Mouse (Mus musculus) lung, postnatal 36 days (tissue): ENCODE measurements around the gene Agmat.
"Not testable (repeated sequence)": the region's sequence is repeated elsewhere in the genome, so short reads cannot be mapped to it uniquely, and the experiment has no call there.

Experiments
- DNase-seq: peaks from one replicate; pipeline ENCODE4 v3.0.0; 2022; ENCODE audit warnings: mixed read lengths

The Agmat gene

GRCm38 (mm10) chr4:141736856-141737255, 9.6 kb upstream of the Agmat start:
- peak; percentile 26 for DNase-seq

- DNase-seq: no peak
These were observed 8.5 kb upstream of the Agmat start for GRCm38 (mm10) chr4:141738015-141738414.

- DNase-seq: peak; percentile 55
These were observed 4.6 kb upstream of the Agmat start for GRCm38 (mm10) chr4:141741856-141742255.

GRCm38 (mm10) chr4:141742381-141742780, 4.1 kb upstream of the Agmat start:
- no peak for DNase-seq

- DNase-seq: no peak
These were observed 3.1 kb downstream of the Agmat start for GRCm38 (mm10) chr4:141749557-141749956.

- no peak for DNase-seq
These were observed 4.4 kb downstream of the Agmat start for GRCm38 (mm10) chr4:141750826-141751225.

GRCm38 (mm10) chr4:141751419-141752075, 5.1 kb downstream of the Agmat start:
- no peak for DNase-seq

- peak; percentile 30 for DNase-seq
These were observed 5.6 kb downstream of the Agmat start for GRCm38 (mm10) chr4:141752076-141752421.

- no peak for DNase-seq
These were observed 9.0 kb downstream of the Agmat start for GRCm38 (mm10) chr4:141755375-141755930.

- no peak for DNase-seq
These were observed 10.7 kb downstream of the Agmat start for GRCm38 (mm10) chr4:141757124-141757523.

GRCm38 (mm10) chr4:141758874-141759542, 12.5 kb downstream of the Agmat start:
- DNase-seq: no peak

GRCm38 (mm10) chr4:141760942-141761341, 14.5 kb downstream of the Agmat start:
- DNase-seq: no peak

GRCm38 (mm10) chr4:141762102-141762598, 15.7 kb downstream of the Agmat start:
- DNase-seq: no peak

GRCm38 (mm10) chr4:141763476-141763875, 17.0 kb downstream of the Agmat start:
- no peak for DNase-seq

GRCm38 (mm10) chr4:141765008-141765407, 18.5 kb downstream of the Agmat start:
- DNase-seq: no peak

GRCm38 (mm10) chr4:141766316-141766667, 19.8 kb downstream of the Agmat start:
- DNase-seq: peak; percentile 50

GRCm38 (mm10) chr4:141766668-141767352, 20.3 kb downstream of the Agmat start:
- DNase-seq: peak; percentile 35

GRCm38 (mm10) chr4:141767353-141768036, 21.0 kb downstream of the Agmat start:
- DNase-seq: peak; percentile 70

GRCm38 (mm10) chr4:141769501-141770160, 23.2 kb downstream of the Agmat start:
- no peak for DNase-seq

- no peak for DNase-seq
These were observed 25.4 kb downstream of the Agmat start for GRCm38 (mm10) chr4:141771823-141772222.

- DNase-seq: not testable (repeated sequence)
These were observed 26.5 kb downstream of the Agmat start for GRCm38 (mm10) chr4:141773019-141773418.

GRCm38 (mm10) chr4:141779828-141780227, 33.4 kb downstream of the Agmat start:
- DNase-seq: no peak
